Mouse (Mus musculus) embryonic facial prominence, embryonic 10.5 days (tissue): ENCODE measurements around the gene Chn1. TPM values are rescaled to one million over a fixed set of nuclear protein-coding genes. Genes with fewer than 3 reads are reported as not detected.

ENCODE experiments used
- DNase-seq: peaks from one replicate; pipeline ENCODE4 v3.0.0-alpha.2; 2017; ENCODE audit warnings: low spot score
- H3K27ac ChIP-seq: fragments of 300-500 bp; sonication (generic); replicated peaks from 2 replicates; pipeline ENCODE4 v1.5.1; 2016; ENCODE audit warnings: mild to moderate bottlenecking
- H3K27me3 ChIP-seq: fragments of 300-500 bp; sonication (generic); replicated peaks from 2 replicates; pipeline ENCODE4 v1.6.1; 2016; ENCODE audit warnings: low read depth, mild to moderate bottlenecking; ENCODE audit not compliant: poor library complexity, severe bottlenecking
- H3K36me3 ChIP-seq: fragments of 300-500 bp; sonication (generic); replicated peaks from 2 replicates; pipeline ENCODE4 v1.6.1; 2016; ENCODE audit warnings: mild to moderate bottlenecking, moderate library complexity
- H3K4me1 ChIP-seq: fragments of 300-500 bp; sonication (generic); 2 replicates; pipeline ENCODE4 v1.6.1; 2016
- H3K4me3 ChIP-seq: fragments of 300-500 bp; sonication (generic); 2 replicates; pipeline ENCODE4 v1.5.1; 2016; ENCODE audit warnings: mild to moderate bottlenecking, moderate library complexity
- H3K9me3 ChIP-seq: fragments of 300-500 bp; sonication (generic); 2 replicates; pipeline ENCODE4 v1.6.1; 2016; ENCODE audit warnings: mild to moderate bottlenecking
- WGBS: fragments of 180-500 bp; shearing (Covaris S2); methylation state at CpG from one replicate; pipeline ENCODE4 v1.1.7; 2016; 5-methylcytosine and 5-hydroxymethylcytosine counted together
- polyA plus RNA-seq: library from polyadenylated mRNA; unstranded; fragments of >200 nt; fragmentation: Nextera tagmentation; extraction: Ambion mirVana; gene quantifications from 2 replicates; pipeline ENCODE4 v1.2.1, GENCODE M21; 2016

The Chn1 gene
- polyA plus RNA-seq, 1 experiment from 2014 or later = 38.2 TPM

DNA sequence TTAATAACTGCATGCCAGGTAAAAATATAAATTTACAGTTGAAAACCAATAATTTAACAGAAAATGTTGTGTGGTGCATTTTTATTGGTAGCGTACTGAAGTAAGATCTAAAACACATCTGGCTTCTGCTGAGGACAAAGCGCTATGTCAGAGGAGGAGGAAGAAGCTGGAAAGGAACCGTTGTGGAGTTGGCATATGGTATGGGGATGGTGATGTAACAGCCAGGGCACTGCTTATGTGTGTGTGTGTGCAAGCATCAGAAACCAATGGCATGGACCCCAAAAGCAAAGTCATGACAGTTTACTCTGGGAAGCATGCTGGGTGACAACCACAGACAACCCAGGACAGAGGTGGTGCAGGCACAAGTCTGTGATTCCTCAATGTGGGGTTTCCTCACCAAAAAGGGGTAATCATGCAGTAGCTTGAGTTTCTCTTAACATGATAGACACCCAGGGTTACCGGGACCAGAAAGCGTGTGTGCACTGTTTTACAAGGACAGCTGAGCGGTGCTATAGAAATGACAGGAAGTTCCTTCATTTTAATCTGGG lies 162.7 kb downstream of the Chn1 start:
- Histone ChIP-seq H3K4me3 (no peak overlapping the region), H3K27ac (no peak overlapping the region), H3K36me3 (peaks cover 71% of the 10 kb centered on the region), H3K27me3 (no peaks in the 10 kb centered on the region), H3K4me1 (peaks cover 23% of the 10 kb centered on the region), H3K9me3 (no peaks in the 10 kb centered on the region)
- WGBS = 97% methylated on average over 6 of the region's 6 CpGs
- no peak for DNase-seq

- no peak for DNase-seq
- Histone ChIP-seq H3K36me3 (peaks cover 66% of the 10 kb centered on the region), H3K27me3 (no peaks in the 10 kb centered on the region), H3K4me3 (no peak overlapping the region), H3K27ac (no peak overlapping the region), H3K4me1 (peaks cover 26% of the 10 kb centered on the region), H3K9me3 (no peaks in the 10 kb centered on the region)
- 87% methylated on average over 6 of the region's 6 CpGs for WGBS
Observed at GRCm38 (mm10) chr2:73611798-73612197, 163.3 kb downstream of the Chn1 start.

DNA sequence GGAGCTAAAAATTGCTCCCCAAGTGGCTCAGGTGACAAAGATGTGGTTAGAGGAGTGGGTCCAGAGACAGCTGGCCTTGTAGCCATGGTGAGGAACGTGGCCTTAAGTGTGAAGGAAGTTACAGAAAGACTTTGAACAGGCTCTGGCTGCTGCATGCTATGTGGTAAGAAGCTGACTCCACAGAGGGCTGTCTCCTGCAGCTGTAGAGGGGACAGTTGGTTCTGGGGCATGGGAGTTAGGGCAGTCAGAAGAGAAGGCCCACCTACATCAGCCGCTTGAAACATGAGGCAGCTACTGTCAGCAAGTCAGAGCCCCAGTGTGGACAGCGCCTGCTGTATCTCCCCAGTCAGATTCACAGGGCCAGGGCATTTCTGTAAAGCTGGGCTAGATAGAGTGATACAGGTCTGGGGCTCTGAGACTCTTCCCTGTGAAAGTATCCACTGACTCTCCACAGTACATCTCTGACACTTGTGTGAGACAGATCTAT lies 165.4 kb downstream of the Chn1 start:
- H3K4me3 ChIP-seq = no peak overlapping the region
- no peaks in the 10 kb centered on the region for H3K9me3 ChIP-seq
- H3K4me1 ChIP-seq = peaks cover 23% of the 10 kb centered on the region
- no peaks in the 10 kb centered on the region for H3K27me3 ChIP-seq
- H3K27ac ChIP-seq = no peak overlapping the region
- no peak for DNase-seq
- WGBS = 96% methylated on average over 3 of the region's 3 CpGs
- peaks cover 50% of the 10 kb centered on the region for H3K36me3 ChIP-seq

DNA sequence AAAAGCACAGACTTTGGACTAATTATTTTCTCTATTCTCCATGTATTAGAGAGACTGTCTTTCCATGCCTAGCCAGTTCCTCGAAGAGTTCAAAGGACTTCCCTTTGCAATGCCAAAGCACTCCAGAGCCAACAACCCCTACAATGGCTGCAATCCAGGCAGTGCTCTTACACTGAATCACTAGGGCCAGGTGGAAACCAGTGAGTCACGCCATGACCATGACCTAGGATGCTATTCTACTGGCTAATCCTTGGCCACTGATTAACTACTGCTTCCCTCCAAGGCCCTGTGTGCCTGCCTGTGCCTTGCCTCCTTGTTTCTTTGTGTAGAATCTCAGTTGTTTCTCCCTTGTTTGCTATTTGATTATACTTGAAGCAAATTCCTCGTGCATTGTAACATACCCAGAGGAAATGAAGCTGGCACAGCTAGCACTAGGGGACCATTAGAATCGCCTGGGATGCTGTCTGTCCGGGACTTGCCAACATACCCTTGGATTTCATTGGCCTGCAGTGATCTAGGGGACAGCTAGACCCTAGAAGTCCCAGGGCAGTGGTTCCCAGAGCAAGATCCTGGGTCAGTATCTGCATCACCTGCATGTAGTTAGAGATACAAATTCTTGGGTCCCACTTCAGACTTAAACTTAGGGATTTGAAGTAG lies 166.0 kb downstream of the Chn1 start:
- Histone ChIP-seq H3K27ac (no peak overlapping the region), H3K4me3 (no peak overlapping the region), H3K27me3 (no peaks in the 10 kb centered on the region), H3K36me3 (peaks cover 44% of the 10 kb centered on the region), H3K9me3 (no peaks in the 10 kb centered on the region), H3K4me1 (peaks cover 23% of the 10 kb centered on the region)
- 89% methylated on average over 5 of the region's 5 CpGs for WGBS
- DNase-seq = no peak

GRCm38 (mm10) chr2:73608391-73608790 lies 166.8 kb downstream of the Chn1 start:
- Histone ChIP-seq H3K9me3 (no peaks in the 10 kb centered on the region), H3K4me1 (peaks cover 23% of the 10 kb centered on the region), H3K27me3 (no peaks in the 10 kb centered on the region), H3K27ac (no peak overlapping the region), H3K4me3 (no peak overlapping the region), H3K36me3 (peaks cover 36% of the 10 kb centered on the region)
- WGBS = 74% methylated on average over 6 of the region's 6 CpGs
- DNase-seq = no peak

GRCm38 (mm10) chr2:73607609-73608008 lies 167.5 kb downstream of the Chn1 start:
- DNase-seq = no peak
- peak overlapping the region; percentile 67 for H3K27ac ChIP-seq
- WGBS = 26% methylated on average over 4 of the region's 4 CpGs

GRCm38 (mm10) chr2:73607146-73607545 lies 168.0 kb downstream of the Chn1 start:
- Histone ChIP-seq H3K4me1 (peaks cover 23% of the 10 kb centered on the region), H3K4me3 (no peak overlapping the region), H3K27ac (peak overlapping the region; percentile 67; the same call in 1 of the 2 replicates), H3K9me3 (no peaks in the 10 kb centered on the region), H3K27me3 (no peaks in the 10 kb centered on the region), H3K36me3 (peaks cover 24% of the 10 kb centered on the region)
- DNase-seq = no peak
- 62% methylated on average over 2 of the region's 2 CpGs for WGBS

More at GRCm38 (mm10) chr2:73607609-73608008, 167.5 kb downstream of the Chn1 start:
- peaks cover 23% of the 10 kb centered on the region for H3K4me1 ChIP-seq
- H3K9me3 ChIP-seq = no peaks in the 10 kb centered on the region
- peaks cover 28% of the 10 kb centered on the region for H3K36me3 ChIP-seq
- no peaks in the 10 kb centered on the region for H3K27me3 ChIP-seq
- H3K4me3 ChIP-seq = no peak overlapping the region

- Histone ChIP-seq H3K27ac (0 out of 2 replicates have a peak overlapping the region, but pooled peaks have one; percentile 3), H3K9me3 (no peaks in the 10 kb centered on the region), H3K4me3 (no peak overlapping the region), H3K27me3 (no peaks in the 10 kb centered on the region), H3K36me3 (peaks cover 21% of the 10 kb centered on the region), H3K4me1 (peaks cover 23% of the 10 kb centered on the region)
- WGBS = 92% methylated on average over 6 of the region's 6 CpGs
- no peak for DNase-seq
Observed at GRCm38 (mm10) chr2:73606616-73607015, 168.5 kb downstream of the Chn1 start.

DNA sequence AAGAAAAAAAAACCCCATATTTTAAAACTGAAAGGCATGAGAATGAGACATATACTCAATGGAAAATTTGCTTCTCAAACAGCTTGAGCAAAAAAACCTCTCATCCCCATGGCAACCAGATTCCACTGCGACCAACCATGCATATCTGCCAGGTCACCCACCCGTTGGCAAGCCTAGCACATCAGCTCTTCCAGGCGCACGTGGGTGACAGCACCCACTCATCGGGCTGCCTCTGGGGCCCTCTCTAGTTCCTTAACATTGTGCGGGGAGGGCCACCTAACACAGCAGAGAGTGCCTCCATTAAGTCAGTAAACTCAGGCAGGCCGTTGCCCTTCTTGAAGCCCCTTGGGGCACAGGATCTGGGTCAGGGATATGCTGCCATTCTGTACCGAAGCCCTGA lies 170.1 kb downstream of the Chn1 start:
- no peak for DNase-seq
- Histone ChIP-seq H3K4me3 (no peak overlapping the region), H3K36me3 (peaks cover 5% of the 10 kb centered on the region; the same call in 1 of the 2 replicates), H3K27ac (no peak overlapping the region), H3K9me3 (no peaks in the 10 kb centered on the region), H3K4me1 (peaks cover 23% of the 10 kb centered on the region), H3K27me3 (no peaks in the 10 kb centered on the region)
- WGBS = 78% methylated on average over 8 of the region's 8 CpGs

DNA sequence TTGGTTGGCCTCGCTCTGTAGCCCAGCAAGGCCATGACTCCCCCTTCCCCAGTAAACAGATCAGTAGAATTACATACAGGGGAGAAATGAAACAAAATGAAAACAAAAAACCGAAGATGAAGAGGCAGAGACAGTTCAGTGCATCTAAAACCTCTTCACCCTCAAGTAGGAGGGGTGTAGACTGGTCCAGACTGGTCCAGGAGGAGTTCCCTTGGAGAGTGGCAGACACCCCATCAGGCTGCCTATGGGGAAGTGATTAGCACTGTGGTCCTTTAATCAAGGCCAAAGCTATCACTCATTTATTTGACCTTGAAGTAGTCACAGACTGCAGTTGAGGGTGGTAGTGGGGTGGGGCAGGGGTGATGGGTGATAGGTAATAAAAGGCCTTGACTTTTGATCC lies 170.6 kb downstream of the Chn1 start:
- Histone ChIP-seq H3K4me1 (peaks cover 23% of the 10 kb centered on the region), H3K27me3 (no peaks in the 10 kb centered on the region), H3K27ac (no peak overlapping the region), H3K4me3 (no peak overlapping the region), H3K9me3 (no peaks in the 10 kb centered on the region), H3K36me3 (peaks cover under 1% of the 10 kb centered on the region; the same call in 1 of the 2 replicates)
- no peak for DNase-seq
- WGBS = 84% methylated on average over 2 of the region's 2 CpGs

- 66% methylated on average over 2 of the region's 2 CpGs for WGBS
- Histone ChIP-seq H3K4me3 (no peak overlapping the region), H3K27ac (no peak overlapping the region), H3K9me3 (0 out of 2 replicates have a peak, but pooled peaks cover 3% of the 10 kb centered on the region), H3K36me3 (no peaks in the 10 kb centered on the region), H3K4me1 (peaks cover 12% of the 10 kb centered on the region), H3K27me3 (peaks cover 7% of the 10 kb centered on the region; the same call in 1 of the 2 replicates)
- no peak for DNase-seq
Observed at GRCm38 (mm10) chr2:73600650-73601049, 174.5 kb downstream of the Chn1 start.

DNA sequence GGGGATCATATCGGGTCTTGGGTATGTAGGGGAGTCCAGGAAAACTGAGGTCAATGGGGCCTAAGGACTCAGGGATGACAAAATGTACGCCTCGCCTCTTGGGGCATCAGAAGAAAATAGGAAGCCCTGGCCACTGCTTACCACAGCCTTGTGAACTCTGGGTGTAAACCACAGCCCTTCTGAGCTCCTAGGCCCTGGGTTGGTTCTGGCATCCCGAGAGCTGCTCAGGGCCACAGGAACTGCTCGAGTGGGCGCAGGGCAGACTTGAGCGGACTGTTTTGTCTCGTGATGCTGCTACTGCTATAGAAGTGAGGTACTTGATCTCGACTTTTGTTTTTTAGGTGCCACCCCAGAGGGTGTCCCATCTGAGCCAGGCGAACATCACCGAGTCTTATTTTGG lies 177.4 kb downstream of the Chn1 start:
- no peak for DNase-seq
- H3K36me3 ChIP-seq = no peaks in the 10 kb centered on the region
- WGBS = 94% methylated on average over 11 of the region's 11 CpGs
- H3K9me3 ChIP-seq = 0 out of 2 replicates have a peak, but pooled peaks cover 3% of the 10 kb centered on the region
- H3K4me1 ChIP-seq = peaks cover 25% of the 10 kb centered on the region
- H3K27me3 ChIP-seq = peaks cover 7% of the 10 kb centered on the region; the same call in 1 of the 2 replicates
- no peak overlapping the region for H3K27ac ChIP-seq
- H3K4me3 ChIP-seq = no peak overlapping the region

DNA sequence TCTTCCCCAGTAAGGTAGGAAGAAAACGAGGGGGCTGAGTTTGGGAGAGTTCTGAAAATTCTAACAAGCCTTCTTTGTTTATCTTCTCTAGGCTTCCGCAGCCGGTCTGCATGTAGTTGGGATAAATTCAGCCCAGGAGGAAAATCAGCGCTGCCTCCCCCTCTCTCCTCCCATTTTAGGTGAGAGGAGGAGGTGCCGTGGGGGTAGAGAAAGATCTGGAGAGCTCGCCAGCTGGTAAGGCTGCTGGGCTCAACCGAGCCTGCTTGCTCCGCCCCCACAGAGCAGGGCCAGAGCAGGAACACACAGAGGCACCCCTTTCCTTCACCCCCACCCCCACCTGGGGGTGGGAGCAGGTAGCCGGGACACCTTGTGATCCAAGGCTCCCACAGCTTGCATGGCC lies 178.4 kb downstream of the Chn1 start:
- peaks cover 35% of the 10 kb centered on the region for H3K4me1 ChIP-seq
- no peak for DNase-seq
- 0 out of 2 replicates have a peak, but pooled peaks cover 3% of the 10 kb centered on the region for H3K9me3 ChIP-seq
- peaks cover 12% of the 10 kb centered on the region; the same call in 1 of the 2 replicates for H3K27me3 ChIP-seq
- H3K4me3 ChIP-seq = peak overlapping the region; percentile 30
- H3K27ac ChIP-seq = peak overlapping the region; percentile 57
- H3K36me3 ChIP-seq = no peaks in the 10 kb centered on the region
- 24% methylated on average over 9 of the region's 9 CpGs for WGBS
